Mouse (Mus musculus): ENCODE measurements around the gene Abcc12. TPM values are rescaled to one million over a fixed set of nuclear protein-coding genes. Genes with fewer than 3 reads are reported as not detected.

Abcc12 gene
- polyA plus RNA-seq, 1 experiment from 2014 or later = 0.05 TPM

- Histone ChIP-seq H3K4me1 (replicated peaks) (no peaks in the 10 kb centered on the region), H3K4me3 (replicated peaks) (no peak overlapping the region), H3K4me2 (replicated peaks) (no peak overlapping the region), H3K27me3 (no peaks in the 10 kb centered on the region), H3K9ac (replicated peaks) (no peak overlapping the region), H3K36me3 (no peaks in the 10 kb centered on the region), H3K9me3 (no peaks in the 10 kb centered on the region), H3K27ac (no peak overlapping the region)
- ATAC-seq = no peak
- WGBS = 93% methylated on average over 7 of the region's 7 CpGs
Measured at GRCm38 (mm10) chr8:86597681-86598080, 17.2 kb upstream of the Abcc12 start.

GRCm38 (mm10) chr8:86595671-86596070 lies 15.2 kb upstream of the Abcc12 start:
- H3K36me3 ChIP-seq = no peaks in the 10 kb centered on the region
- no peak overlapping the region for H3K9ac ChIP-seq (replicated peaks)
- H3K27ac ChIP-seq = no peak overlapping the region
- no peak overlapping the region for H3K4me3 ChIP-seq (replicated peaks)
- no peak overlapping the region for H3K4me2 ChIP-seq (replicated peaks)
- H3K4me1 ChIP-seq (replicated peaks) = no peaks in the 10 kb centered on the region
- 90% methylated on average over 5 of the region's 5 CpGs for WGBS
- no peaks in the 10 kb centered on the region for H3K27me3 ChIP-seq
- no peak for ATAC-seq
- no peaks in the 10 kb centered on the region for H3K9me3 ChIP-seq

DNA sequence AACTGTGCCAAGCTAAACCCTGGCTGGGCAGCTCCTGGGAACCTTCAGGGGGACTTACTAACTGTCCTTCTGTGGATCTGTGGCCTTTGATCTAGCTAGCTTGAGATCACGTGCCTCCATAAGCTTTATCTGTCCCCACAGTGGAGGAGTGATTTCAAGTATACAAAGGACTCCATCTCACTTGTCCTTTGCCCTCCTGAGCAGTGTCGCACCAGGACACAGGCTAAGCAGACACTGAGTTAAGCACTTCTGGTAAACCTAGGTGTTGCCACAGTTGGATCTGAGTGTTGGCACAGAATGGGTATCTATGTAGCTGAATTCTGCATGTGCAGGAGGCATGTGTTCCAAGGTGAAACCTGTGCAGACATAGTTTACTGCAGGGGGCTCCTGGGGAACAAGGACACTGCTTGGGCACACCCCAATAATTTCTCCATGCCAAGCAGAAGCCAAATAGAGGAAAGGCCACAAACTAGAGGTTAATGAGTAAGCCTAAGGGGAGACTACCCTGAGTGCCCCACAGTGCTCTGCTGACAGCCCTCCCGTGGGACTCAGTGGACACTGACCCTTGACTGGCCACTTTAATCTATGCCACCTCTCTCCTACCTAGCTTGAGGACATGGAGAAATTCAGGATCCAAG lies 13.8 kb upstream of the Abcc12 start:
- no peak overlapping the region for H3K27ac ChIP-seq
- H3K4me2 ChIP-seq (replicated peaks) = no peak overlapping the region
- H3K4me3 ChIP-seq (replicated peaks) = no peak overlapping the region
- H3K4me1 ChIP-seq (replicated peaks) = no peaks in the 10 kb centered on the region
- no peak overlapping the region for H3K9ac ChIP-seq (replicated peaks)
- ATAC-seq = no peak
- WGBS = 72% methylated on average over 3 of the region's 3 CpGs
- H3K27me3 ChIP-seq = no peaks in the 10 kb centered on the region
- no peaks in the 10 kb centered on the region for H3K36me3 ChIP-seq
- no peaks in the 10 kb centered on the region for H3K9me3 ChIP-seq

GRCm38 (mm10) chr8:86593099-86593498 lies 12.6 kb upstream of the Abcc12 start:
- Histone ChIP-seq H3K4me3 (replicated peaks) (no peak overlapping the region), H3K36me3 (no peaks in the 10 kb centered on the region), H3K27me3 (no peaks in the 10 kb centered on the region), H3K4me2 (replicated peaks) (no peak overlapping the region), H3K4me1 (replicated peaks) (no peaks in the 10 kb centered on the region), H3K27ac (no peak overlapping the region), H3K9me3 (no peaks in the 10 kb centered on the region), H3K9ac (replicated peaks) (no peak overlapping the region)
- no peak for ATAC-seq
- WGBS = 74% methylated on average over 10 of the region's 10 CpGs

- H3K9ac ChIP-seq (replicated peaks) = no peak overlapping the region
- no peak overlapping the region for H3K4me2 ChIP-seq (replicated peaks)
- ATAC-seq = no peak
- H3K36me3 ChIP-seq = no peaks in the 10 kb centered on the region
- no peak overlapping the region for H3K27ac ChIP-seq
- WGBS = 95% methylated on average over 5 of the region's 5 CpGs
- no peaks in the 10 kb centered on the region for H3K9me3 ChIP-seq
- H3K27me3 ChIP-seq = no peaks in the 10 kb centered on the region
- 0 out of 2 replicates have a peak, but pooled peaks cover 2% of the 10 kb centered on the region for H3K4me1 ChIP-seq (replicated peaks)
- no peak overlapping the region for H3K4me3 ChIP-seq (replicated peaks)
Measured at GRCm38 (mm10) chr8:86588338-86588737, 7.9 kb upstream of the Abcc12 start.

DNA sequence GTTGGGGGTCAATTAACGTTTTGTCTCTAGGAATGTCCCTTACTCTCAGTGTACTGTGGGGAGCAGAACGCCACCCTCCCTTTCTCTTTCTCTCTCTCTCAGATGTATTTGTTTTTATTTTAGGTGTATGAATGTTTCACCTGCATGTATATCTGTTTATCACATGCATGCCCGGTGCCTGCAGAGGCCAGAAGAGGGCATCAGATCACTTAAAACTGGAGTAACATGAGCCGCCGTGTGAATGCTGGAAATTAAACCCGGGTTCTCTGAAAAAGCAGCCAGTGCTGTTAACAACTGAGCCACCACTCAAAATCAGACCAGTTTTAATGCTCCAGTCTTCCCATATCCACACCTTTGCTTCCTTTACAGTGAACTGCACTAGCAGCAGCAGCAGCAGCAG lies 6.2 kb upstream of the Abcc12 start:
- Histone ChIP-seq H3K9me3 (no peaks in the 10 kb centered on the region), H3K27me3 (no peaks in the 10 kb centered on the region)
- WGBS = 55% methylated on average over 6 of the region's 6 CpGs

GRCm38 (mm10) chr8:86586058-86586457 lies 5.6 kb upstream of the Abcc12 start:
- Histone ChIP-seq H3K27ac (no peak overlapping the region), H3K4me1 (replicated peaks) (0 out of 2 replicates have a peak, but pooled peaks cover 2% of the 10 kb centered on the region), H3K27me3 (no peaks in the 10 kb centered on the region), H3K4me2 (replicated peaks) (no peak overlapping the region), H3K4me3 (replicated peaks) (no peak overlapping the region), H3K36me3 (no peaks in the 10 kb centered on the region), H3K9me3 (no peaks in the 10 kb centered on the region), H3K9ac (replicated peaks) (no peak overlapping the region)
- no peak for ATAC-seq
- 47% methylated on average over 5 of the region's 5 CpGs for WGBS

More for the DNA sequence above, 6.2 kb upstream of the Abcc12 start:
- no peak overlapping the region for H3K4me3 ChIP-seq (replicated peaks)
- ATAC-seq = no peak
- H3K36me3 ChIP-seq = no peaks in the 10 kb centered on the region
- no peak overlapping the region for H3K9ac ChIP-seq (replicated peaks)
- no peak overlapping the region for H3K27ac ChIP-seq
- H3K4me2 ChIP-seq (replicated peaks) = no peak overlapping the region
- 0 out of 2 replicates have a peak, but pooled peaks cover 2% of the 10 kb centered on the region for H3K4me1 ChIP-seq (replicated peaks)

GRCm38 (mm10) chr8:86585532-86585931 lies 5.0 kb upstream of the Abcc12 start:
- H3K4me1 ChIP-seq (replicated peaks) = 0 out of 2 replicates have a peak, but pooled peaks cover 2% of the 10 kb centered on the region
- peak; percentile 79 for ATAC-seq
- no peaks in the 10 kb centered on the region for H3K27me3 ChIP-seq
- peak overlapping the region; percentile 44 for H3K4me3 ChIP-seq (replicated peaks)
- H3K27ac ChIP-seq = peak overlapping the region; percentile 8; the same call in 1 of the 2 replicates
- peak overlapping the region; percentile 69 for H3K4me2 ChIP-seq (replicated peaks)
- peak overlapping the region; percentile 50 for H3K9ac ChIP-seq (replicated peaks)
- no peaks in the 10 kb centered on the region for H3K36me3 ChIP-seq
- H3K9me3 ChIP-seq = no peaks in the 10 kb centered on the region
- WGBS = under 1% methylated on average over 16 of the region's 16 CpGs

- Histone ChIP-seq H3K4me3 (replicated peaks) (peak overlapping the region; percentile 44), H3K4me1 (replicated peaks) (0 out of 2 replicates have a peak, but pooled peaks cover 2% of the 10 kb centered on the region), H3K36me3 (no peaks in the 10 kb centered on the region), H3K27me3 (no peaks in the 10 kb centered on the region), H3K9ac (replicated peaks) (peak overlapping the region; percentile 50), H3K9me3 (no peaks in the 10 kb centered on the region), H3K27ac (peak overlapping the region; percentile 8; the same call in 1 of the 2 replicates), H3K4me2 (replicated peaks) (peak overlapping the region; percentile 69)
- 5% methylated on average over 11 of the region's 11 CpGs for WGBS
- peak; percentile 80 for ATAC-seq
Measured at GRCm38 (mm10) chr8:86585118-86585517, 4.6 kb upstream of the Abcc12 start.

DNA sequence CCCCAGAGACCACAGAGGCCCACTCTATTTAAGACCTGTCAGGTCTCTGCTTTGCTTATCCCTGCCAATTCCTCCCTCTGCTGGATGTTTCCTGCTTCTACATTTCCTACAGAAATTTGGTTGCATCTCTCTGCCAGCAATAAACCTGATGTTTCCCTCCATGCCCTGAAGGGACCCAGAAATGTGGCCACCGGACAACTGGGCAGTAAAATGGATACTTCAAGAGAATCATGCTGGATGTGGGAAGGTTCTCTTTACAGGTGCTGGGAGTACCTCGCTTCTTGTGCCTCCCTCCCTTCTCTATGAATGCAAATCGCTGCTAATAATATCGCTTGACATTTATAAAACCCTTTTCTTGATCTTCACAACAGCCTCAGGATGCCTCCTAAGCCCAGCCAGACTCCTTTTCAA lies 1.4 kb upstream of the Abcc12 start:
- H3K9ac ChIP-seq (replicated peaks) = no peak overlapping the region
- WGBS = 85% methylated on average over 4 of the region's 4 CpGs
- H3K27ac ChIP-seq = no peak overlapping the region

DNA sequence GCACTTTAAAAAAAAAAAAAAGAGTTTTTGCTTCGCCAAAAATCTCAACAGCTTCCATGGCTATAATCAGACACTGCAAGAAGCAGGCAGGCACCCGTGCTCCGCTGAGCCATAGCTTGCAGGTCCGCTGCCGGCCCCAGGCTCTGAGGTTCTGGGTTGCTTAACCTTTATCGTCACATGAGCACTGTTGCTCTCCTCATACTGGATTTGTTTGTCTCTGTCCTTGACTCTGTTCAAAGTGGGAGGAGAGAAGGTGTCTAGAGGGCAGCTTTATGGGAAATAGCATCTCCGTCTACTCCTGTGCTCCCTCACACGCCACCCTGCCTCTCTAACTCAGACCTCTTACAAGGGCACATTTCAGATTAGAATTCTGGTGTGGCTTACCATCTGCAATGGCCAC lies 1.8 kb downstream of the Abcc12 start:
- H3K4me3 ChIP-seq (replicated peaks) = no peak overlapping the region
- no peak for ATAC-seq
- H3K27ac ChIP-seq = no peak overlapping the region
- peaks cover 6% of the 10 kb centered on the region; the same call in 1 of the 2 replicates for H3K4me1 ChIP-seq (replicated peaks)
- 84% methylated on average over 8 of the region's 8 CpGs for WGBS
- no peaks in the 10 kb centered on the region for H3K27me3 ChIP-seq
- H3K36me3 ChIP-seq = no peaks in the 10 kb centered on the region
- no peak overlapping the region for H3K4me2 ChIP-seq (replicated peaks)
- H3K9ac ChIP-seq (replicated peaks) = no peak overlapping the region
- H3K9me3 ChIP-seq = no peaks in the 10 kb centered on the region

More for the DNA sequence above, 1.4 kb upstream of the Abcc12 start:
- Histone ChIP-seq H3K27me3 (no peaks in the 10 kb centered on the region), H3K36me3 (no peaks in the 10 kb centered on the region), H3K9me3 (no peaks in the 10 kb centered on the region), H3K4me3 (replicated peaks) (no peak overlapping the region), H3K4me2 (replicated peaks) (no peak overlapping the region), H3K4me1 (replicated peaks) (peaks cover 8% of the 10 kb centered on the region; the same call in 1 of the 2 replicates)
- peak; percentile 41; the same call in 1 of the 2 replicates for ATAC-seq

- Histone ChIP-seq H3K36me3 (no peaks in the 10 kb centered on the region), H3K27ac (no peak overlapping the region), H3K4me2 (replicated peaks) (no peak overlapping the region), H3K27me3 (no peaks in the 10 kb centered on the region), H3K9me3 (no peaks in the 10 kb centered on the region), H3K4me3 (replicated peaks) (no peak overlapping the region), H3K9ac (replicated peaks) (no peak overlapping the region), H3K4me1 (replicated peaks) (peaks cover 6% of the 10 kb centered on the region; the same call in 1 of the 2 replicates)
- no peak for ATAC-seq
- whole genome bisulfite sequencing = 65% methylated on average over 9 of the region's 9 CpGs
Measured at GRCm38 (mm10) chr8:86578076-86578475, 2.4 kb downstream of the Abcc12 start.

Measured in midbrain, embryonic 13.5 days (tissue).